Mouse (Mus musculus) lung, embryonic 14.5 days (tissue): Measurements from ENCODE around the gene Mlxipl. TPM values are rescaled to one million over a fixed set of nuclear protein-coding genes. Genes with fewer than 3 reads are reported as not detected.
A peak's percentile ranks its signal among the peaks of the same experiment; 100 is the strongest.

Source experiments
- ATAC-seq: fragments of 200-750 bp; cut with Nextera tagmentation; 2 replicates; pipeline ENCODE4 v1.8.0; 2017; ENCODE audit warnings: mild to moderate bottlenecking, moderate TSS enrichment, moderate library complexity; ENCODE audit not compliant: insufficient read depth
- DNase-seq: peaks from one replicate; pipeline ENCODE4 v3.0.0-alpha.2; 2015
- H3K27ac ChIP-seq: fragments of 300-500 bp; sonication (generic); 2 replicates; pipeline ENCODE4 v1.5.1; 2014; ENCODE audit warnings: low read depth, mild to moderate bottlenecking, moderate library complexity
- H3K27me3 ChIP-seq: fragments of 300-500 bp; sonication (generic); 2 replicates; pipeline ENCODE4 v1.6.1; 2014; ENCODE audit warnings: low read length, control low read depth; ENCODE audit not compliant: insufficient read depth
- H3K36me3 ChIP-seq: fragments of 300-500 bp; sonication (generic); 2 replicates; pipeline ENCODE4 v1.6.1; 2014; ENCODE audit warnings: control low read depth; ENCODE audit not compliant: insufficient read depth
- H3K4me1 ChIP-seq: fragments of 300-500 bp; sonication (generic); 2 replicates; pipeline ENCODE4 v1.6.1; 2014; ENCODE audit warnings: antibody characterized with exemption, control low read depth; ENCODE audit not compliant: insufficient read depth
- H3K4me2 ChIP-seq: fragments of 300-500 bp; sonication (generic); 2 replicates; pipeline ENCODE4 v1.6.1; 2014; ENCODE audit warnings: mild to moderate bottlenecking
- H3K4me3 ChIP-seq: fragments of 300-500 bp; sonication (generic); 2 replicates; pipeline ENCODE4 v1.5.1; 2014; ENCODE audit warnings: low read depth, low read length
- H3K9ac ChIP-seq: fragments of 300-500 bp; sonication (generic); 2 replicates; pipeline ENCODE4 v1.6.1; 2014
- H3K9me3 ChIP-seq: fragments of 300-500 bp; sonication (generic); 2 replicates; pipeline ENCODE4 v1.6.1; 2016; ENCODE audit warnings: low read depth, low read length, control low read depth
- CTCF ChIP-seq: IDR thresholded peaks from 2 replicates; pipeline ENCODE4 v1.5.1; 2016; ENCODE audit warnings: antibody characterized with exemption, low read depth
- WGBS: fragments of 180-500 bp; shearing (Covaris S2); extraction: QIAGEN DNeasy Blood & Tissue Kit; methylation state at CpG from one replicate; pipeline ENCODE4 v1.1.7; 2014; 5-methylcytosine and 5-hydroxymethylcytosine counted together
- polyA plus RNA-seq: library from polyadenylated mRNA; unstranded; fragments of >200 nt; fragmentation: Nextera tagmentation; extraction: Ambion mirVana; gene quantifications from 2 replicates; pipeline ENCODE4 v1.2.1, GENCODE M21; 2014

Gene Mlxipl
- polyA plus RNA-seq, 1 experiment from 2014 or later: 2.1 TPM

DNA sequence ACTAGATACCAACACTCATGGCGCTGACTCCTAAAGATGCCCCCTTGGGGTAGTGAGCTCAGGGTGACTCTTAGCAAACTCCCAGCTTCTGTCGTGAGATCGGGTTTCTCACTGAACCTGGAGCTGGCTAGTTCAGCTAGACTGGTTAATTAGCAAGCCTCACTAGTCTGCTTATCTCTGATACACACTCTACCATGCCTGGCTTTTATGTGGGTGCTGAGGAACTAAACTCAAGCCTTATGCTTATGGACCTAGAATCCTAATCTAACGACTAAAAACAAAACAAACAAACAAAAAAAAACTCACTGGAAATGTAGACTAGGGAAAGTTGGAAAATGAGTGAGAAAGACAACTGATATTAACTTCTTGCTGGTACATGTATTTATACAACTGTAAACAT lies 54.8 kb downstream of the Mlxipl start:
- Histone ChIP-seq H3K36me3 (no peaks in the 10 kb centered on the region), H3K4me1 (peaks cover 4% of the 10 kb centered on the region; the same call in 1 of the 2 replicates), H3K4me2 (no peak overlapping the region), H3K27me3 (no peaks in the 10 kb centered on the region), H3K9me3 (no peaks in the 10 kb centered on the region), H3K9ac (no peak overlapping the region), H3K4me3 (no peak overlapping the region), H3K27ac (no peak overlapping the region)
- no peak for TF ChIP-seq CTCF
- 38% methylated on average over 4 of the region's 4 CpGs for WGBS
- no peak for DNase-seq
- no peak for ATAC-seq

DNA sequence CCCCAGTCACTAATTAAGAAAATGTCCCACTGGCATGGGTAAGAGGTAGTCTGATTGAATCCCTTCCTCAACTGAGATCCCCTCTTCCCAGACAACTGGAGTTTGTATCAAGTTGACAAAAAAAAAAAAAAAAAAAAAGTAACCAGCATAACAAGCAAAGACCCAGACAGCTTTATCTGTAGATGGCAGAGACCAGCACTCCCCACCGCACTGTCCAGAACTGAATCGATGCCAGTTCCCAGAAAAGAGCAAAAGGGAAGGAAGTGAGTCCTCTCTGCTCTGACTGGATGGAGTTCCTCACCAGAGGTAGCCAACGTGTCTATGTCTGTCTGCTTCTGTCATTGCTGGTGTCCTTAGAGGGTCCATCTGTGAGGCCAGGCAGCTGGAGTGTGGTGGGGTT lies 55.8 kb downstream of the Mlxipl start:
- Histone ChIP-seq H3K9ac (no peak overlapping the region), H3K27ac (no peak overlapping the region), H3K4me2 (no peak overlapping the region), H3K36me3 (no peaks in the 10 kb centered on the region), H3K4me1 (peaks cover 4% of the 10 kb centered on the region; the same call in 1 of the 2 replicates), H3K27me3 (no peaks in the 10 kb centered on the region), H3K9me3 (no peaks in the 10 kb centered on the region), H3K4me3 (no peak overlapping the region)
- 69% methylated on average over 3 of the region's 3 CpGs for WGBS
- no peak for TF ChIP-seq CTCF
- DNase-seq (no peak), ATAC-seq (no peak)

GRCm38 (mm10) chr5:135145955-135146354 lies 56.3 kb downstream of the Mlxipl start:
- no peaks in the 10 kb centered on the region for H3K36me3 ChIP-seq
- no peak for DNase-seq
- H3K4me3 ChIP-seq: no peak overlapping the region
- no peak overlapping the region for H3K9ac ChIP-seq
- ATAC-seq: no peak
- no peaks in the 10 kb centered on the region for H3K27me3 ChIP-seq
- no peak for TF ChIP-seq CTCF
- no peak overlapping the region for H3K4me2 ChIP-seq
- H3K9me3 ChIP-seq: no peaks in the 10 kb centered on the region
- no peak overlapping the region for H3K27ac ChIP-seq
- H3K4me1 ChIP-seq: peaks cover 4% of the 10 kb centered on the region; the same call in 1 of the 2 replicates

GRCm38 (mm10) chr5:135148715-135149052 lies 59.0 kb downstream of the Mlxipl start:
- ATAC-seq (no peak), DNase-seq (no peak)
- H3K36me3 ChIP-seq: peaks cover 16% of the 10 kb centered on the region
- no peaks in the 10 kb centered on the region for H3K9me3 ChIP-seq
- H3K4me1 ChIP-seq: peaks cover 4% of the 10 kb centered on the region; the same call in 1 of the 2 replicates
- H3K9ac ChIP-seq: peak overlapping the region; percentile 33
- H3K4me2 ChIP-seq: peak overlapping the region; percentile 82
- under 1% methylated on average over 13 of the region's 13 CpGs for WGBS
- no peaks in the 10 kb centered on the region for H3K27me3 ChIP-seq
- no peak for TF ChIP-seq CTCF
- peak overlapping the region; percentile 88 for H3K4me3 ChIP-seq
- peak overlapping the region; percentile 58 for H3K27ac ChIP-seq

DNA sequence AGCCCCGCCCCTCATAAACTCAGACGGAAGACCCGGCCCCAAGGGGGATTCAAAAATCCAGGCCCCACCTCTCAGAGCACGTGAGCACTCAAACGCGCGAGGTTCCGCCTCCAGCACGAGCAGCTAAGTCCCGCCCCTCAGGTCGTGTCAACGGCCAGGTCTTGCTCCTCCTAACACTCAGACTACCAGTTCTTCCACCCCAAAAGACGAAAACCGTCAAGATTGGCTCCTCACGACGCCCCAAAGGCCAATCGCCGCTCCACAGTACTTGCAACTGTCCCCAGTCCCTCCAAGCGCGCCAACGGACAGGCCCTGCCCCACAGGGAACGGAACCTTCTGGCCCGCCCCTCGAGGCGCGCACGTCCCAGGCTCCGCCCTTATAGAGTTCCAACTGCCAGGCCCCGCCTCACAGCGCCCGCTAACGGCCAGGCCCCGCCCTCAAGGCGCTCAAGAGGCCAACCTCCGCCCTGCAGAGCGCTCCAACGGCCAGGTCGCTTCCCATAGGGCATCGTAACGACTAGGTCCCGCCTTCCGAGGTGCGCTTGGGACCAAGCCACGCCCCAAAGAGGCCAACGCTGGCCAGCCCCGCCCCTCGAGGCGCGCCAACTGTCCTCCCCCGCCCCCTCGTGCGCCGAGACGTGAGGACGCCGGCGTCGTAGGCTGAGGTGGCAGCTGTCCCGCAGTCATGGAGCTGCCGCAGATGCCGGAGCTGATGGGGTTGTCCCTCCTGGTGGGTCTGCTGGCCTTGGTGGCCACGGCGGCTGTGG lies 59.5 kb downstream of the Mlxipl start, which contains the start of gene Tbl2:
Gene Tbl2, plus strand, starts transcription at position 605 of the 767 bp plus-strand sequence.
- Histone ChIP-seq H3K27me3 (no peaks in the 10 kb centered on the region), H3K27ac (peak within 1 kb of the TSS; percentile 97), H3K4me2 (peak within 1 kb of the TSS; percentile 82), H3K9ac (peak within 1 kb of the TSS; percentile 75), H3K36me3 (peaks cover 21% of the 10 kb centered on the region), H3K9me3 (no peaks in the 10 kb centered on the region), H3K4me3 (peak within 1 kb of the TSS; percentile 88), H3K4me1 (peaks cover 4% of the 10 kb centered on the region; the same call in 1 of the 2 replicates)
- no peak for TF ChIP-seq CTCF
- ATAC-seq (peak; percentile 98), DNase-seq (peak; percentile 100)
- 0% methylated on average over 63 of the region's 63 CpGs for WGBS

GRCm38 (mm10) chr5:135149820-135150178 lies 60.1 kb downstream of the Mlxipl start:
- H3K27ac ChIP-seq: peak overlapping the region; percentile 97
- peak overlapping the region; percentile 82 for H3K4me2 ChIP-seq
- peaks cover 4% of the 10 kb centered on the region; the same call in 1 of the 2 replicates for H3K4me1 ChIP-seq
- H3K9me3 ChIP-seq: no peaks in the 10 kb centered on the region
- TF ChIP-seq CTCF: no peak
- 0% methylated on average over 23 of the region's 23 CpGs for WGBS
- H3K27me3 ChIP-seq: no peaks in the 10 kb centered on the region
- peak overlapping the region; percentile 75 for H3K9ac ChIP-seq
- peaks cover 27% of the 10 kb centered on the region for H3K36me3 ChIP-seq
- ATAC-seq (no peak), DNase-seq (peak; percentile 24)
- peak overlapping the region; percentile 88 for H3K4me3 ChIP-seq

DNA sequence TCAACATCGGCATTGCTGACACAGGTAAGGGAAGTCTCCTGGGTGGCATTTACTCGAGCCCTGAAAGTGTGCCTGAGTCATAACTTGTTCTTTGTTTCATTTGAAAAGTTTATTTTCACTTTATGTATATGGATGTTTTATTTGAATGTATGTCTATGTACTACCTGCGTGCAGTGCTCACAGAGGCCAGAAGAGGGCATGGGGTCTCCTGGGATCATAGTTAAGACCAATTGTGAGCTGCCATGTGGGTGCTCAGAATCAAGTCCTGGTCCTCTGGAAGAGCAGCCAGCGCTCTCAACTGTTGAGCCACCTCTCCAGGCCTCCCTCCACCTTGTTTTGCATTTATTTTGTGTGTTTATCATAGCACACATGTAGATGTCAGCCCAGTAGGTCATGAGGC lies 66.8 kb downstream of the Mlxipl start:
- no peaks in the 10 kb centered on the region for H3K27me3 ChIP-seq
- DNase-seq: peak; percentile 8
- no peaks in the 10 kb centered on the region for H3K9me3 ChIP-seq
- 96% methylated on average over 4 of the region's 4 CpGs for WGBS
- ATAC-seq: no peak
- H3K9ac ChIP-seq: no peak overlapping the region
- no peaks in the 10 kb centered on the region for H3K4me1 ChIP-seq
- H3K27ac ChIP-seq: no peak overlapping the region
- H3K36me3 ChIP-seq: peaks cover 91% of the 10 kb centered on the region
- no peak overlapping the region for H3K4me3 ChIP-seq
- H3K4me2 ChIP-seq: no peak overlapping the region
- peak; percentile 32; the same call in 1 of the 2 replicates for TF ChIP-seq CTCF
